Mouse (Mus musculus) cerebellum, adult 2 months (tissue): Measurements from ENCODE around the gene Ttc24.

ENCODE experiments used
- CTCF ChIP-seq: fragments of 200-500 bp; IDR thresholded peaks from 2 replicates; pipeline ENCODE4 v1.5.1; 2011; ENCODE audit warnings: low read depth, mild to moderate bottlenecking, control low read depth, low read length, moderate library complexity, borderline replicate concordance; ENCODE audit not compliant: insufficient read depth
- POLR2A ChIP-seq: fragments of 200-500 bp; IDR thresholded peaks from 2 replicates; pipeline ENCODE4 v1.6.1; 2011; ENCODE audit warnings: low read length, control low read depth, borderline replicate concordance; ENCODE audit not compliant: insufficient read depth

GRCm38 (mm10) chr3:88085459-88085858 lies 7.4 kb upstream of the Ttc24 start:
- no peak for TF ChIP-seq CTCF
- no peak for TF ChIP-seq POLR2A
